Mouse (Mus musculus): ENCODE measurements around the gene Ptpre.

GRCm38 (mm10) chr7:135489724-135490499, 47.4 kb upstream of the Ptpre start:
- TF ChIP-seq CTCF (IDR thresholded peaks at IDR 0.05; ENCODE audit: low read depth, low read length) (no peak), POLR2A (IDR thresholded peaks at IDR 0.05; ENCODE audit: extremely low read depth, insufficient read depth, low read length) (no peak)

All from liver, adult 2 months (tissue).